Mouse (Mus musculus) stomach, embryonic 15.5 days (tissue): ENCODE measurements around the gene Dpf1. TPM values are rescaled to one million over a fixed set of nuclear protein-coding genes. Genes with fewer than 3 reads are reported as not detected.

ENCODE experiments used
- ATAC-seq: fragments of 200-750 bp; cut with Nextera tagmentation; 2 replicates; pipeline ENCODE4 v1.8.0; 2017; ENCODE audit warnings: low read depth, moderate number of reproducible peaks, moderate TSS enrichment; ENCODE audit not compliant: insufficient read depth, low FRiP score
- H3K27ac ChIP-seq: fragments of 300-500 bp; sonication (generic); 2 replicates; pipeline ENCODE4 v1.5.1; 2015; ENCODE audit warnings: mild to moderate bottlenecking, inconsistent platforms
- H3K27me3 ChIP-seq: fragments of 300-500 bp; sonication (generic); replicated peaks from 2 replicates; pipeline ENCODE4 v1.6.1; 2015; ENCODE audit warnings: inconsistent platforms
- H3K36me3 ChIP-seq: fragments of 300-500 bp; sonication (generic); 2 replicates; pipeline ENCODE4 v1.6.1; 2015; ENCODE audit warnings: inconsistent platforms
- H3K4me1 ChIP-seq: fragments of 300-500 bp; sonication (generic); 2 replicates; pipeline ENCODE4 v1.6.1; 2015; ENCODE audit warnings: inconsistent platforms
- H3K4me2 ChIP-seq: fragments of 300-500 bp; sonication (generic); 2 replicates; pipeline ENCODE4 v1.6.1; 2015; ENCODE audit warnings: mild to moderate bottlenecking, inconsistent platforms
- H3K4me3 ChIP-seq: fragments of 300-500 bp; sonication (generic); replicated peaks from 2 replicates; pipeline ENCODE4 v1.5.1; 2015; ENCODE audit warnings: inconsistent platforms
- H3K9ac ChIP-seq: fragments of 300-500 bp; sonication (generic); 2 replicates; pipeline ENCODE4 v1.6.1; 2015; ENCODE audit warnings: inconsistent platforms
- H3K9me3 ChIP-seq: fragments of 300-500 bp; sonication (generic); 2 replicates; pipeline ENCODE4 v1.6.1; 2016; ENCODE audit warnings: inconsistent platforms
- WGBS: fragments of 180-500 bp; shearing (Covaris S2); methylation state at CpG from one replicate; pipeline ENCODE4 v1.1.7; 2015; 5-methylcytosine and 5-hydroxymethylcytosine counted together
- polyA plus RNA-seq: library from polyadenylated mRNA; unstranded; fragments of >200 nt; fragmentation: Nextera tagmentation; extraction: Ambion mirVana; gene quantifications from 2 replicates; pipeline ENCODE4 v1.2.1, GENCODE M21; 2015

Gene Dpf1
- polyA plus RNA-seq, 1 experiment from 2014 or later, result 8.2 TPM

DNA sequence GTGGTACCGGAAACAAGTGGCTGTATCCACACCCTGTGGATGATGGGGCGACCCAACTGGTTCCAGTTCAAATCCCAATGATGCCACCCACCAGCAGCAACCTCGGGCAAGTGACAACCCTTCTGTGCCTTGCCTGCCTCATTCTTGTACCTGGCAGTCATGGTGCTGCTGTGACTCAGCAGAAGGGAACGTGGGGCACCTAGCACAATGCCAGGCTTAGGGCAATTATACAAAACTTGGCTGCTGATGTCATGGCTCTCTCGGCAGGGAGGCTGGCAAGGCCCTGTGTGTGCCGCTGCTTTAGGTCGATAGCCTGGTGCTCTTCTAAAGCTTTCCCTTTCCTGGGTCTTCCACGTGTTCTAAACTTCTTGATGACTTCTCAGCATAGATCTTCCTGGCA lies 48.5 kb downstream of the Dpf1 start:
- H3K4me3 ChIP-seq, result no peak overlapping the region
- H3K4me2 ChIP-seq, result no peak overlapping the region
- H3K4me1 ChIP-seq, result no peaks in the 10 kb centered on the region
- no peak overlapping the region for H3K27ac ChIP-seq
- 91% methylated on average over 8 of the region's 8 CpGs for WGBS
- no peaks in the 10 kb centered on the region for H3K27me3 ChIP-seq
- H3K9ac ChIP-seq, result no peak overlapping the region
- ATAC-seq, result no peak
- peaks cover 44% of the 10 kb centered on the region for H3K36me3 ChIP-seq
- H3K9me3 ChIP-seq, result no peaks in the 10 kb centered on the region

DNA sequence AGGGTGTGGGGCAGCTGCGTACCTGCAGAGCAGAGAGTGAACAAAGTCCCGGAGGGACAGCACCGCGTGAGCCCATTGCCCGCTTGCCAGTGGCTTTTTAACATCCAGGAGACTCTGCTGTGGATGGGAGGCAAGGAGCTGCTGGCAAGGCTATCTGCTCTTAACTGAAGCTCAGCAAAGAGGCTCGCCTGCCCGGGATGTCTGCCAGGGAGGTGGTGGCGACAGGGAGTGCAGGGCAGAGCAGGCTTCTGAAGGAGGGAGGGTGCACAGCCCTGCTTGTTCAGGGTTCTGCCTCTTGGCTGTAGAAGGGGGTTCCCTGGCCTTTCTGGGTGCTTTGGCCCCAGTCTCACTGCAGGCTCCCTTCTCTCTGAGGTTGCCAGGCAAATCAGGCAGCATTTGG lies 50.4 kb downstream of the Dpf1 start:
- H3K4me2 ChIP-seq, result no peak overlapping the region
- no peak overlapping the region for H3K9ac ChIP-seq
- no peak overlapping the region for H3K27ac ChIP-seq
- peaks cover 36% of the 10 kb centered on the region for H3K36me3 ChIP-seq
- 86% methylated on average over 8 of the region's 8 CpGs for WGBS
- no peaks in the 10 kb centered on the region for H3K27me3 ChIP-seq
- no peaks in the 10 kb centered on the region for H3K4me1 ChIP-seq
- no peaks in the 10 kb centered on the region for H3K9me3 ChIP-seq
- no peak overlapping the region for H3K4me3 ChIP-seq
- no peak for ATAC-seq

DNA sequence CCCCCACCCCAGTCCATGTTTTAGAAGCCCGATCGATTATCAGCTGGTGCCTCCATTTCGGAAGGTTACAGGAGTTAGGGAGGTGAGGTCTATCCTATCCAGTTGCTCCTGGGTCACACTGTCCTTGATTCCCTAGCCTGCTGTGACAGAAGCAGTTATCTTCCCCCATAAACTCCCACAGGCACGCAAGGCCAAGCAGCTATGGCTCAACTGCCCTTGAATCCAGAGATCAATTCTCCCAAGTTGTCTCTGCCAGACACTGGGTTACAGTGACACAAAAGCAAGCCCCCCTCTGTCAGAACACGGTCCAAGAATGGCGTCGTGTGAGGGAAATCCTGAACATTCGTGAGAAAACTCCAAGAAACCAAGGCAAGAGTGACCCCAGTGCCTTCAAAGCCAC lies 51.7 kb downstream of the Dpf1 start:
- Histone ChIP-seq H3K4me2 (no peak overlapping the region), H3K4me1 (no peaks in the 10 kb centered on the region), H3K27ac (no peak overlapping the region), H3K4me3 (no peak overlapping the region), H3K9me3 (no peaks in the 10 kb centered on the region), H3K9ac (no peak overlapping the region), H3K36me3 (peaks cover 24% of the 10 kb centered on the region), H3K27me3 (no peaks in the 10 kb centered on the region)
- no peak for ATAC-seq
- 88% methylated on average over 8 of the region's 8 CpGs for WGBS

DNA sequence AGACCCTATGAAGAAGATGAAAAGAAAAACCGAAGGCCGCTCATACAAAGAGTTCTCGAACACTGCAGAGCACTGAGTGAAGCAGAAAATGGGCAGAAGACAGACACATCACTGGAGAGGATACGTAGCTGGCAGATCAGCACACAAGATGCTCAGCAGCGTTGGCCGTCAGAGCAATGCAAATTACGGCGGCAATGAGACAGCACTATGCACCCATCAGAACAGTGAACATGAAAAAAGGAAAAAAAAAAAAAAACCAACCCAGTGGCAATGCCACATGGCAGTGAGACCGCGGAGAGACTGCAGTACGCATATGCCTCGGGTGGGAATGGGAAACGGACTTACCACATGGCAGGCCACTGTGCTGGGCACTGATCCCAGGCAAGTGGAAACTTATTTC lies 57.7 kb downstream of the Dpf1 start:
- H3K4me1 ChIP-seq, result no peaks in the 10 kb centered on the region

DNA sequence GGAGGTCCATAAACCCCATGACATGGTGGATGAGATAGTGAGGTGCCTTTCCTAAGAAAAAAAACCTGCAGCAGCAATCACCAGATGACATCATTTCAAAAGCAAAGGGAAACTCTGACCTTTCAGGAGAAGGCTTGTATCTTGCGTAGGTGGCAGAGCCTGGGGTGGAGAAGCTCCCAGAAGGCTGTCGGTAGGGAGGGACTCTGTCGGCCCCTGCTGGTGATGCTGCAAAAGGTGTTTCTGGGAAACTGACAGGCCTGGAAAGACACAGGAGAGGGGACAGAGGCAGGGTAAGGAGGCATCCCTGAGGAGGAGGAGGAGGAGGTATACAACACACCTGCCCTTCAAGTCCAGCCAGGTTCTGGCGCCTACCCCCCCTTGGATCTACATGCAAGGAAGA lies 60.3 kb downstream of the Dpf1 start:
- H3K27ac ChIP-seq, result no peak overlapping the region
- WGBS, result 32% methylated on average over 4 of the region's 4 CpGs
- H3K9me3 ChIP-seq, result no peaks in the 10 kb centered on the region
- no peak overlapping the region for H3K4me2 ChIP-seq
- H3K36me3 ChIP-seq, result 0 out of 2 replicates have a peak, but pooled peaks cover 4% of the 10 kb centered on the region
- ATAC-seq, result no peak
- H3K4me1 ChIP-seq, result no peaks in the 10 kb centered on the region
- H3K4me3 ChIP-seq, result no peak overlapping the region
- H3K27me3 ChIP-seq, result no peaks in the 10 kb centered on the region
- no peak overlapping the region for H3K9ac ChIP-seq

More for the DNA sequence above, 57.7 kb downstream of the Dpf1 start:
- Histone ChIP-seq H3K4me3 (no peak overlapping the region), H3K4me2 (no peak overlapping the region), H3K36me3 (peaks cover 14% of the 10 kb centered on the region), H3K27me3 (no peaks in the 10 kb centered on the region), H3K9me3 (no peaks in the 10 kb centered on the region), H3K27ac (no peak overlapping the region), H3K9ac (no peak overlapping the region)
- 93% methylated on average over 13 of the region's 13 CpGs for WGBS
- no peak for ATAC-seq

DNA sequence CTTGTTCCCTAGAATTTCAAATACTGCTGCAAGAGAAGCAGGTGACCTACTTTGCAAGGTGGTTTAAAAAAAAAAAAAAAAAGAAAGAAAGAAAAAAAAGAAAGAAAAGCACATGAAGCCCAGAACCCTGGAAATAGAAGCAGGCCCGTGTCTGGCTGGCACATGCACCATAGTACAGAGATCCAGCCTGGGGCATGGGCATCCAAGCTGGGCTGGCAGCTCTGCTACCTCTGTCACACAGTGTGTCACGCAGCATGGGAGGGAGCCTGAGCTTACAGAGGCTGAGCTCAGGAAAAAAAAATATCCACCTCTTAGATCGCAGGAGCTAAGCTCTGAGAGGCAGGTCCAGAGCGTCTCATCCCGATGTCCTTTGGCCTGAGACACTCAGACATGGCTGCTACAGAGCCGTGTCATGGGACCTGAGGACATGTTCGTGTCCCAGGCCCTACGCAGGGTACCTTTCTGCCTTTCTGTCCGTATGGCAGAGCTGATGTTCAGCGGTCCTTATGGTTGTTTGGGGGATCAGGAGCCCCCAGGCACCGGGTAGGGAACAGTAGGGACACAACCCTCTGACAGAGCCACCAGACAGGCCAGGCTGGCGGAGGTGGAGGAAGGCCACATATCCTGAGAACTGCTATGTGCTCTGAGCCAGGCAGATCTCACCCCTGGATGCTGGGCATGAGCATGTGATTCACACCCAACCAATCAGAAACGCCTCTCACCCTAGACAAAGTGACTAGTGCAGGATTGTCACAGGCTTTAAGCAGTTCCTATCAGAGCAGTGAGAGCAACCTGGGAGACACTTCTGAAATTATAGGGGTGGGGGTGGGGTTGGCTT lies 63.6 kb downstream of the Dpf1 start:
- Histone ChIP-seq H3K27ac (no peak overlapping the region), H3K9me3 (no peaks in the 10 kb centered on the region), H3K4me2 (no peak overlapping the region), H3K36me3 (peaks cover 6% of the 10 kb centered on the region; the same call in 1 of the 2 replicates), H3K4me1 (no peaks in the 10 kb centered on the region), H3K4me3 (no peak overlapping the region), H3K27me3 (no peaks in the 10 kb centered on the region), H3K9ac (no peak overlapping the region)
- 86% methylated on average over 13 of the region's 13 CpGs for WGBS
- no peak for ATAC-seq

Other genes starting within 250 kb of the Dpf1 start
- 0.30 and 0.76 TPM in 2 replicates for gene Ryr1, start 178.8 kb upstream of the Dpf1 start, polyA plus RNA-seq
- 0.75 and 0.76 TPM in 2 replicates for gene Rasgrp4, start 169.1 kb upstream of the Dpf1 start, polyA plus RNA-seq
- gene Fam98c, start 147.7 kb upstream of the Dpf1 start, polyA plus RNA-seq, result 24.8 and 26.7 TPM in 2 replicates
- 0.42 and 0.66 TPM in 2 replicates for gene Ggn, start 133.7 kb upstream of the Dpf1 start, polyA plus RNA-seq
- gene Spred3, start 133.5 kb upstream of the Dpf1 start, polyA plus RNA-seq, result 1.9 and 2.2 TPM in 2 replicates
- gene Psmd8, start 123.2 kb upstream of the Dpf1 start, polyA plus RNA-seq, result 225 and 237 TPM in 2 replicates
- 0.60 and 1.2 TPM in 2 replicates for gene Catsperg1, start 89.9 kb upstream of the Dpf1 start, polyA plus RNA-seq
- gene Kcnk6, start 71.4 kb upstream of the Dpf1 start, polyA plus RNA-seq, result 1.6 and 1.9 TPM in 2 replicates
- 83.7 and 85.8 TPM in 2 replicates for gene Yif1b, start 65.6 kb upstream of the Dpf1 start, polyA plus RNA-seq
- 67.4 and 70.6 TPM in 2 replicates for gene 2200002D01Rik, start 55.5 kb upstream of the Dpf1 start, polyA plus RNA-seq
- gene Spint2, start 22.0 kb upstream of the Dpf1 start, polyA plus RNA-seq, result 525 and 574 TPM in 2 replicates
- gene Ppp1r14a, start 14.6 kb upstream of the Dpf1 start, polyA plus RNA-seq, result 42.7 and 56.7 TPM in 2 replicates
- gene Sipa1l3, start 214.7 kb downstream of the Dpf1 start, polyA plus RNA-seq, result 22.0 and 31.3 TPM in 2 replicates